Mouse (Mus musculus): ENCODE data around the gene Myl3.
A peak's percentile ranks its signal among the peaks of the same experiment; 100 is the strongest.

Gene Myl3

GRCm38 (mm10) chr9:110741711-110742294 is at the start of gene Myl3:
Gene Myl3 (plus strand): TSS chr9:110741861.
- DNase-seq = no peak

GRCm38 (mm10) chr9:110695165-110695755 is 46.4 kb upstream of the Myl3 start:
- DNase-seq = no peak

GRCm38 (mm10) chr9:110696427-110696826 is 45.2 kb upstream of the Myl3 start:
- DNase-seq = no peak

GRCm38 (mm10) chr9:110697465-110697864 is 44.2 kb upstream of the Myl3 start:
- DNase-seq = no peak

- no peak for DNase-seq
Observed at GRCm38 (mm10) chr9:110699574-110699973, 42.1 kb upstream of the Myl3 start.

GRCm38 (mm10) chr9:110701114-110702032 is 40.3 kb upstream of the Myl3 start:
- peak; percentile 39 for DNase-seq

GRCm38 (mm10) chr9:110702848-110703247 is 38.8 kb upstream of the Myl3 start:
- no peak for DNase-seq

GRCm38 (mm10) chr9:110703951-110704350 is 37.7 kb upstream of the Myl3 start:
- no peak for DNase-seq

- no peak for DNase-seq
Observed at GRCm38 (mm10) chr9:110706784-110707183, 34.9 kb upstream of the Myl3 start.

- DNase-seq = peak; percentile 82
Observed at GRCm38 (mm10) chr9:110709640-110710258, 31.9 kb upstream of the Myl3 start.

- no peak for DNase-seq
Observed at GRCm38 (mm10) chr9:110711532-110711931, 30.1 kb upstream of the Myl3 start.

GRCm38 (mm10) chr9:110711996-110712395 is 29.7 kb upstream of the Myl3 start:
- DNase-seq = no peak

- DNase-seq = no peak
Observed at GRCm38 (mm10) chr9:110712545-110712944, 29.1 kb upstream of the Myl3 start.

- DNase-seq = no peak
Observed at GRCm38 (mm10) chr9:110713389-110713788, 28.3 kb upstream of the Myl3 start.

- DNase-seq = no peak
Observed at GRCm38 (mm10) chr9:110715426-110715825, 26.2 kb upstream of the Myl3 start.

- peak; percentile 73 for DNase-seq
Observed at GRCm38 (mm10) chr9:110716775-110717174, 24.9 kb upstream of the Myl3 start.

- no peak for DNase-seq
Observed at GRCm38 (mm10) chr9:110718071-110718470, 23.6 kb upstream of the Myl3 start.

- no peak for DNase-seq
Observed at GRCm38 (mm10) chr9:110718810-110719209, 22.9 kb upstream of the Myl3 start.

GRCm38 (mm10) chr9:110719977-110720376 is 21.7 kb upstream of the Myl3 start:
- no peak for DNase-seq

GRCm38 (mm10) chr9:110722060-110722459 is 19.6 kb upstream of the Myl3 start:
- DNase-seq = no peak

- DNase-seq = peak; percentile 68
Observed at GRCm38 (mm10) chr9:110725721-110726135, 15.9 kb upstream of the Myl3 start.

- DNase-seq = no peak
Observed at GRCm38 (mm10) chr9:110726867-110727266, 14.8 kb upstream of the Myl3 start.

- DNase-seq = peak; percentile 55
Observed at GRCm38 (mm10) chr9:110729841-110730240, 11.8 kb upstream of the Myl3 start.

All from kidney, adult 18-20 months (tissue).